Mouse (Mus musculus) ES-E14 (cell line): ENCODE measurements at regions not wholly inside any gene's neighbourhood (a gene's known extent, or its start where the extent isn't known, plus 50 kb on each side); places are given as distances from the start of the nearest gene placed in this dataset.

ENCODE experiments used
- DNase-seq: peaks from one replicate; pipeline ENCODE4 v3.0.0-alpha.2; 2013; ENCODE audit warnings: low read depth, low spot score
- H3K27ac ChIP-seq: 2 replicates; pipeline ENCODE4 v1.5.1; 2012; ENCODE audit warnings: low read depth, mild to moderate bottlenecking, low read length, moderate library complexity, mixed read lengths; ENCODE audit not compliant: poor library complexity, insufficient read depth, severe bottlenecking
- H3K36me3 ChIP-seq: 2 replicates; pipeline ENCODE4 v1.6.1; 2012; ENCODE audit warnings: mild to moderate bottlenecking, low read length, moderate library complexity, mixed read lengths; ENCODE audit not compliant: control insufficient read depth, poor library complexity, insufficient read depth, severe bottlenecking
- H3K4me1 ChIP-seq, 2 experiments: fragments of 150-350 bp in 1 of 2; sonication (generic) in 1 of 2; 2 replicates each; pipeline ENCODE4 v1.6.1; 2012; ENCODE audit warnings: low read length in 2 of 2, mild to moderate bottlenecking in 1 of 2, mixed read lengths in 1 of 2; ENCODE audit not compliant: control insufficient read depth in 2 of 2, insufficient read depth in 2 of 2, poor library complexity in 1 of 2
- H3K4me3 ChIP-seq, 2 experiments: fragments of 150-350 bp in 1 of 2; sonication (generic) in 1 of 2; 2 replicates each; pipeline ENCODE4 v1.5.1; 2012; ENCODE audit warnings: low read length in 2 of 2, low read depth in 1 of 2, mild to moderate bottlenecking in 1 of 2, mixed read lengths in 1 of 2; ENCODE audit not compliant: insufficient read depth in 1 of 2, poor library complexity in 1 of 2, severe bottlenecking in 1 of 2
- H3K9ac ChIP-seq: 2 replicates; pipeline ENCODE4 v1.6.1; 2012; ENCODE audit warnings: low read depth, mild to moderate bottlenecking, low read length, mixed read lengths; ENCODE audit not compliant: poor library complexity, insufficient read depth, severe bottlenecking
- H3K9me3 ChIP-seq: fragments of 150-350 bp; sonication (generic); 2 replicates; pipeline ENCODE4 v1.6.1; 2012; ENCODE audit warnings: low read depth, mild to moderate bottlenecking, low read length; ENCODE audit not compliant: control insufficient read depth, insufficient read depth
- CHD2 ChIP-seq: IDR thresholded peaks from 2 replicates; pipeline ENCODE4 v1.6.1; 2014; ENCODE audit warnings: mild to moderate bottlenecking, low read depth, low read length, inconsistent platforms
- HCFC1 ChIP-seq: IDR thresholded peaks from 2 replicates; pipeline ENCODE4 v1.6.1; 2012; ENCODE audit warnings: low read length, inconsistent platforms, borderline replicate concordance; ENCODE audit not compliant: insufficient read depth
- MAFK ChIP-seq: IDR thresholded peaks from 2 replicates; pipeline ENCODE4 v1.6.1; 2014; ENCODE audit warnings: mild to moderate bottlenecking, low read depth, low read length, inconsistent platforms; ENCODE audit not compliant: insufficient read depth
- ZC3H11A ChIP-seq: IDR thresholded peaks from 2 replicates; pipeline ENCODE4 v1.6.1; 2012; ENCODE audit warnings: low read depth, mild to moderate bottlenecking, inconsistent platforms, low read length, borderline replicate concordance
- ZNF384 ChIP-seq: IDR thresholded peaks from 2 replicates; pipeline ENCODE4 v1.6.1; 2012; ENCODE audit warnings: low read depth, low read length, inconsistent platforms
- in situ Hi-C, 2 experiments: fragments of 600-800 bp; cut with MboI; formaldehyde crosslinking; loops; one replicate each; pipeline ENCODE4 v1.15.1; 2025; ENCODE audit warnings: low sequenced_read_pairs in 2 of 2, inconsistent platforms in 1 of 2; ENCODE audit not compliant: unreplicated experiment in 2 of 2

DNA sequence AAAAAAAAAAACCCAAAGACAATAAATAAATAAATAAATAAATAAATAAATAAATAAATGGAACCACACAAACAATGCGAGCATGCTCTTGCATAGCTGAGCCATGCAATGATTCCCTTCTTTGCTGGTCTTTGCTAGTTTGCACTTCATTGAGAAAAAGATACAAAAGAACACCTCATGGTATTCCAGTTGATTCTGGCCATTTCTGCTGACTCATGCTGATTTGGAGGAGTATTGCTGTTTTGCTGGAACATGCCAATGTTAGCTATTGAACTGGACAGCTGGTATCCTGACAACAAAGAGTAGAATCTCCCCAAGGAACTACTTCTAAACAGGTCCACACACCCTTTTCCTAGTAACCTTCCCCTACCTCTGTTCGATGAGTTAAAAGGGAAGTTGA, 60.2 kb downstream of the Htr1a start:
- Histone ChIP-seq H3K4me3 (no peak overlapping the region), H3K36me3 (no peaks in the 10 kb centered on the region), H3K4me1 (no peaks in the 10 kb centered on the region), H3K9me3 (no peaks in the 10 kb centered on the region), H3K9ac (no peak overlapping the region), H3K27ac (no peak overlapping the region)
- no peak for DNase-seq
- in situ Hi-C loops = no loop called here
- TF ChIP-seq HCFC1 = no peak
- peak; percentile 93 for TF ChIP-seq MAFK
- no peak for TF ChIP-seq ZNF384

DNA sequence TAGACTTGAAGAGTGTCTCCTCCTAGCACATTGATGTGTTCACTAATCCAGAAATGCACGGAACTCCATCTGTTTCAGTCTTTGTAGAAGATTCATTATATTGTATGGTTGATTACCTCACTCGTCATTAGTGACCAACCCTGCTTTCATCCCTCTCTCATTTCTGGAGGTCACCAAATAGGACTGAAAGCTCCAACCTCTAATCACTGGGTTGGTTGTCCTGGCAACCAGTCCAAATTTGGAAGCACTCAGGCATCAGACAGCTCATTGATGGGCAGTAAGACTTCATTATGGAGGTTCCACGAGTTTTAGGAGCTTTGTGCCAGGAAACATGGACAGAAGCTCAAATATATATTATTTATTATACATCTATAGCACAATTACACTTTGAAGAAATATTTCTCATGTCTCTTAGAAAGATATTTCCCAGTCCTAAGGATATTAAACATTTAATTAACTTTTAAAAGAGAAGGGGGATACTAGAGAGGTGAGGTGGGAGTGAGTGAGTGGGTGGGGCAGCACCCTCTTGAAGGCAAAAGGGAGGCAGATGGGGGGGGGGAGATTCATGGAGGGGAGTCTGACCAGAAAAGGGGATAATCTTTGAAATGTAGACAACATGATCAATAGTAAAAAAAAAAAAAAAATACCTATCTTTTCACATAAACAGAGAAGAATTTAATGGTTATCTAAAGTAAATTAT, 94.7 kb downstream of the Htr1a start:
- in situ Hi-C loops = no loop called here
- Histone ChIP-seq H3K27ac (no peak overlapping the region), H3K36me3 (no peaks in the 10 kb centered on the region), H3K9ac (no peak overlapping the region), H3K9me3 (no peaks in the 10 kb centered on the region), H3K4me3 (no peak overlapping the region), H3K4me1 (no peaks in the 10 kb centered on the region)
- DNase-seq = no peak
- no peak for TF ChIP-seq CHD2

DNA sequence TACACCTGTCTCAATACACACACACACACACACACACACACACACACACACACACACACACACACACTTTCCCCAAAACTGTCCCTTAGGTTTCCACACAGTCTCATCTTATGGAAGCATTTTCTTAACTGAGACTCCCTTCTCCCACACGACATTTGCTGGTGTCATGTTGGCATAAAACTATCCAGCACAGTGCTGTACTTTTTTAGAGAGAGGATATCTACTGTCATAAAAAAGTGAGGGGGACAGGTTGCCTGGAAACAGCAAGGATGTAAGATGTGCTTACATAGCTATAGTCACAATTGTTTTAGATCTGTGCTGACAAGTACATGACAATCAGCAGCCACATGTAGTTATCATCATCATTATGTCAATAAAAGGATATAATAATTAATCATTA, 129.8 kb downstream of the Htr1a start:
- no peak for DNase-seq
- in situ Hi-C loops = no loop called here
- Histone ChIP-seq H3K4me1 (no peaks in the 10 kb centered on the region), H3K36me3 (no peaks in the 10 kb centered on the region), H3K27ac (no peak overlapping the region), H3K4me3 (no peak overlapping the region), H3K9ac (no peak overlapping the region), H3K9me3 (no peaks in the 10 kb centered on the region)
- TF ChIP-seq HCFC1 (no peak), CHD2 (no peak), ZNF384 (no peak), ZC3H11A (no peak), MAFK (no peak)

DNA sequence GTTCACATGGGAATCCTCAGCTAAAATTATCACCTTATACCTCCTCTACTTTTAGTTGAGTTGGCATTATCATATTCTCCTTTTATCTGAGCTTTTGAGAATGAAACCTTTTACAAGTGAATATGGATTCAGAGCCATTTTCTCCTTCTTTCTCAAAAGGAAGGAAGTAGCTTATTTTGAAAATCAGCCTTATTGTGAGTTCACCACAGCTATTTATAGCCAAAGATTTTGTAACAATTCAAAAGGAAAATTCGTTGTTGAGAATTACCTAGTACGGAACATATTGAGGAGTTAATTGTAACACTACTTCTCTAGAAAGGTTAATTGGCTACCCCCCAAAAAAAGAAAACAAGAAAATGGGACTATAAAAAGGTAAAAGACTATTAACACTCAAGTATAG, 163.0 kb downstream of the Htr1a start:
- Histone ChIP-seq H3K4me3 (no peak overlapping the region), H3K27ac (no peak overlapping the region), H3K36me3 (no peaks in the 10 kb centered on the region), H3K9me3 (no peaks in the 10 kb centered on the region), H3K9ac (no peak overlapping the region), H3K4me1 (no peaks in the 10 kb centered on the region)
- in situ Hi-C loops = no loop called here
- TF ChIP-seq ZNF384 (no peak), HCFC1 (no peak), MAFK (no peak), CHD2 (no peak), ZC3H11A (no peak)
- no peak for DNase-seq

DNA sequence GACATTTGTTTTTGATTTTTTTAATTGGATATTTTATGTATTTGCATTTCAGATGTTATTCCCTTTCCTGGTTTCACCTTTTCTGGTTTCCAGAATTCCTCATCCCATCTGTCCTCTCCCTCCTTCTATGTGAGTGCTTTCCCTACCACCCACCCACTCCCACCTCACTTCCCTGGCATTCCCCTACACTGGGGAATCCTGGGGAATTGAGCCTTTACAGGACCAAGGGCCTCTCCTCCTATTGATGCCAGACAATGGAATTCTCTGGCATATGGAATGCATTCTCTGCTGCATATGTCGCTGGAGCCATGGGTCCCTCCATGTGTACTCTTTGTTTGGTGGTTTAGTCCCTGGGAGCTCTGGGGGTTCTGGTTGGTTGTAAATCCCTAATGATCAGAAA, 175.9 kb downstream of the Htr1a start:
- H3K9ac ChIP-seq = no peak overlapping the region
- H3K4me3 ChIP-seq = no peak overlapping the region
- H3K36me3 ChIP-seq = no peaks in the 10 kb centered on the region
- no peaks in the 10 kb centered on the region for H3K4me1 ChIP-seq
- H3K27ac ChIP-seq = no peak overlapping the region
- in situ Hi-C loops = no loop called here
- H3K9me3 ChIP-seq = no peaks in the 10 kb centered on the region
- no peak for DNase-seq
- TF ChIP-seq ZC3H11A = no peak
- TF ChIP-seq HCFC1 = no peak
- no peak for TF ChIP-seq ZNF384
- TF ChIP-seq CHD2 = no peak
- TF ChIP-seq MAFK = no peak
